Mouse (Mus musculus) spleen, adult 18-20 months (tissue): ENCODE results near the gene Gm42669.

Experiments
- DNase-seq, 2 experiments: peaks; one replicate each; pipeline ENCODE4 v3.0.0; 2022; ENCODE audit warnings: mixed read lengths in 2 of 2

The Gm42669 gene

DNA sequence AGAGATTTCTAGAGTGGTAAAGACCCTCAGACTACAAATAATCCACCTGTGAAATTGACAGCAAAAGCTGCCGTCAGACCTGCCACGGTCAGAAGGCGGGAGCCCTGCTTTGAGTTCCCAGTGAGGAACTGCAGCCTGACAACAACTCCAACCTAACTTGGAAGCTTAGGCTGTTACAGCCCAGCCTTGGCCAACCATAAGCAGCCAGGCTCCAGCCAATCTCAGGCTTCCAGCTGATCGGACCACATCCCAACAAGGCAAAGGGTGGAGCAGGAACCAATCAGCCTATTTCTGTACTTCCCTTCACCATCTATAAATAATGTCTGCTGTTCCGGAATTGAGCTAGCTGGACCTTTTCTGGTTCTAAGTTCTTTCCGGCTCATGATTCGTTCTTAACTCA lies 14.5 kb downstream of the Gm42669 start:
- DNase-seq, result no peak

DNA sequence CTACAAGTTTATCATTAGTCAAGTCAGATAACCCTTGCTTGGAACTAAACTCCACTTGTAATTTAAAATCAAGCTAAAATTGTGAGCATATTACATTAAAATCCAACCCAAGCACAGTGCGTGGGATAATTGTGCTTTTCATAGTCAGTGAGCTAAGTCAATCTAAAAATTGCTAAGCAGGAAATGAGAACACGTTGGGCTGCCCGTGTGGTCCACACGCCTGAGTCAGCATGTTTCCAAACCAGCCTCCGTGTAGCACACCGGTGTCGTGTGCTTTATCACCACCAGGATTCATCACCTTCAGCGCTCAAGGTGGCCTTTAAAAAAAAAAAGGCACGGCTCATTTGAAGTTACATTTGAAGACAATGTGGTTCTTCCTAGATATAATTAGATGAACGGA lies 16.9 kb downstream of the Gm42669 start:
- no peak for DNase-seq

DNA sequence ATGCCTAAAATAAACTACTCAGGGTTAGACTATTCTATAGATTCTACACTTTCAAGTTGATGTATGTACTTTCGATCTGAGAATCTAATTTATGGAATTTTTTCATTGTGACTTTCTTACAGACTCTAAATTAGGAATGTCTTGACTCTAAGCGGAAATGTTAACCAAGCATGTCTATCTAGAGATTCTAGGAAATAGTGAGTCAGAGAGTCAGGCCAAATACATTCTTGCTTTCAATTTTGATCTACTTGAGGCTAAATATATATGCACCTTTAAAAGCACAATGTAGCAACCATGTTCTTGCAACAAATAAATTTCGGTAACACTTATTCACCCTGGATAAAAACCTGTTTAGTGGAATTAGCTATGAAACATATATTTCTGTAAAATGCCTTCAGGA lies 21.4 kb downstream of the Gm42669 start:
- no peak for DNase-seq

DNA sequence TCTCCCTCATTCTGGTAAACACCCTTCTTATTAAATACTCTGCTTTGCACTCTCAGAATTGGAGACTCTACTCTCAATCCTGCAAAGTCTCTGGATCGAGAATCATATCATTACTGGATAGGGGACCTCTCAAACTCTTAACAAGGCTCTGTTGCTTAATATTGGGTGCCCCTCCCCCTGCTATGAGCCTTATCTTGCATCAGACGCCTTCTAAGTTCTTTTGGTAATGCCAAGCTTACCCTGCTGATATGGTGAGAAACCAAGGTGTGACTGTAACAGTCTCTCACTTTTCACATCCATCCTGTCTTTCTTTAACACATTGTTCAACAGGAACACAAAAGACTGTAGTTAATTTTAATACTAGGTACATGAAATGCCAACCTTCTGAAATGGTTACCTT lies 26.2 kb downstream of the Gm42669 start:
- DNase-seq, result no peak

DNA sequence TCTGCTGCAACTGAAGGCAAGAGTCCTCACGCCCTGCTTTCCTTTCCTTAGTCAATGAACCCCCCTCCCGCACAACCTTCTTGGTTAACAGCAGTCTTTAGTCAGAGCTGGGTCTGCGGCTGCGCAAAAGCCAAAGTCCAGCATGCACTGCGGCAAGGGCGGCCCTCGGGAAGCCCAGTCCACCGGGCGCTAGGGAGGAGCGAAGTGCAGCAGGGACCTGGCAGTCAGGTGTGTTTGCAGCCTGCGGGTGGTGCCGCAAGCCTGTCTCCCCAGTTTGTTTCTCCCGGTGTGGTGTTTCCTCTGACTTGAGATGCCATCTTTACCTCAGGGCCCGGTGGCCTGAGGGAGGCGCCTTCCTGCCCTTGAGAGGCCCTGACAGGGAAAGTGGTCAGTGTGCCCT lies 27.2 kb downstream of the Gm42669 start, which contains the start of gene 1700028K03Rik:
Gene 1700028K03Rik (plus strand): TSS at position 129 of the 400 bp plus-strand sequence.
- no peak for DNase-seq

DNA sequence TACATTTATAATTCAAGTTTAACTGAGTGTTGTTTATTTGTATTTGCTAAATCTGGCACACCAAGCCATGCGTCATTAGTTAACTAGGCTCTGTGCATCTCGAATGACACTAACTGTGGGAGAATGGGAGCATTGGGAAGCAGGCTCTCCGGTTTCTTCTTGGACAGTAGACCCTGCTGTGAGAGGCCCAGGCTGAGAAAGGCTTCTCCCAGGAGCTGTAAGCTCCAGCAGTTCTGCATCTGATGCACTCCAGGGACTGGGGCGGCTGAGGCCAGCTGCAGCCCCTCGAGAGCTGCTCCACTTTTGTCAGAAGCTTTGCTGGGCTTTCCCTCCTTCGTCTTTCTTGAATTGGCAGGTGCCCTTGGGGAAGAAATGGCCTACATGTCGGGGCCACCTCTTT lies 34.3 kb downstream of the Gm42669 start:
- no peak for DNase-seq

DNA sequence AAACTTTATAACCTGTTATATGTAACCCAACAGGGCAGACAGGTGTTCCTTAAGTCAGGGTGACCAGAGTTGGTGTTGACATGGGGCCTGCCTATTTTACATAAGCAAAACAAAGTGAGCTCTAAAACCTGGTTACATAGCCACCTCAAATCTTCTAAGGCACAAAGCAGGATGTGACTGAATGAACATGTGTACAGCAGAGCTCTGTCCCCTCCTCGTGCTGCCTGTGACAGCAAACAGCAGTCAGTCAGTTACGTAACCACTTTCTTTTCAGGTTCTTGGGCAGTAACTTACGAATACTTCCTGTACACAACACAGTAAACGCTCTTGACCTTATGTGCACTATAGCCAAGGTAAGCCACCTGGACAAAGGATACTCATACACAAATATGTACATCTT lies 38.5 kb downstream of the Gm42669 start:
- no peak for DNase-seq

DNA sequence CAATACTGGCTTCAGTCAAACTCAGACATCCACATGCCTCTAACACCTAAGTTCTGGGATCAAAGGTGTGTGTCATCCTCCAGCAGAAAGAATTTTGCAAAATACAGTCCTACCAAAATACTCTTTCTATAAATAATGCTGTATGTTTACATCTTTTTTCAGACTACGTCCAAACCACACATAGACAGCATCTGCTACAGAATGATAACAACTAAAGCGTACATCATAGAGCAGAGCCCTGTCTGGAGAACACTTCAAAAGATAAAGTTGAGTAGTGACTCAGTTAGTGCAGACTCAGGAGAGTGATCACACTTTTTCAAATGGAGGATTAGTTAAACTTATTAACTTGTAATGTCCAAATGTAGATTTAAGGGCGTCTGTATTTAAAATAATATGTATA lies 40.5 kb downstream of the Gm42669 start:
- no peak for DNase-seq

DNA sequence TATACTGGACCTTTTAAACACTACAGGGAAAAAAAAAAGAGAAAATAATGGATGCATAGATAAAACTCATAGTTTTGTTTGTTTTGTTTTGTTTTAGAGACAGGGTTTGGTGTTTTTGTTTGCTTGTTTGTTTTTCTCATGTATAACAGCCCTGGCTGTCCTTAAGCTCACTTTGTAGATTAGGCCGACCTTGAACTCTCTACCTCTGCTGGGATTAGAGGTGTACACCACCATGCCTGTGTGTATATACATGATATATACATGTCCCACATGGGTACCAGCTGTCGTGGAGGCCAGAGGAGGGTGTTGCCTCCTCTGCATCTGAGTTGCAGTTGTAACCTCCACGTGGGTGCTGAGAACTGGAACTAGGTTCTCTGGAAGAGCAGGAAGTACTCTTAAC lies 41.0 kb downstream of the Gm42669 start:
- no peak for DNase-seq

DNA sequence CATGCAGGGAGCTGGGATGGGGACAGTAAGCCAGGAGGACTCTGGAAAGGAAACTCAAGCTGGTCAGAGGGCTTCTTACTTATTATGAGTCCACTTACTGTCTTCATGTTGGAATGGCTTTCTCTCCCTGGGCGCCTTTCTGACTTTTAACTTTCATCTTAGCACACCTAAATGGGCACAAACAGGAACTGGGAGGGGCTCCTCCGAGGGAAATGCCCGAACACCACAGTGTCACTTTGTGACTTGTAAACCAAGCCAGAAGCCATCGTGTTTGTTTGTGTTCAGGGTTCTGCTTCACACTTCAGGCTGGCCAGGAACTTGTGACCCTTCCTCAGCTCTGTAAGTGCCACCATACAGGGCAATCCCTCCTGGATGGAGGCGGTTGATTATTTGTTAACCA lies 46.9 kb downstream of the Gm42669 start:
- no peak for DNase-seq

DNA sequence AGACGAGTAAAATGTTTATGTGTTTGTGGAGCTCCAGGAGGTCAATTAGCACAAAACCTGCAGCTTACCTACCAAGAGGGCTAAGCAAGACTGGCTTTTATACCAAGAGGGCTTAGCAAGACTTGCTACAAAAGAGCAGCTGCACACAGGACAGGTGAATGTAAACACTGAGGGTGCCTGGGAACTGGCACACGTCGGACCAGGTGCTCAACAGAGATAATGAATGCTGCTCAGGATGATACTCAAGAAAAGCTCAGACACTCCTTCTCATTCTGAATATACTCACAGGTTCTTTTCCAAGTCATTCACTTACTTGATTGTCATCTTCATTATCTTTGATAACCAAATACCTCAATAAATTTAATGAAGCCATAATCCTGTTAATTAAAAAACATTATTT lies 49.5 kb downstream of the Gm42669 start:
- DNase-seq, result no peak

DNA sequence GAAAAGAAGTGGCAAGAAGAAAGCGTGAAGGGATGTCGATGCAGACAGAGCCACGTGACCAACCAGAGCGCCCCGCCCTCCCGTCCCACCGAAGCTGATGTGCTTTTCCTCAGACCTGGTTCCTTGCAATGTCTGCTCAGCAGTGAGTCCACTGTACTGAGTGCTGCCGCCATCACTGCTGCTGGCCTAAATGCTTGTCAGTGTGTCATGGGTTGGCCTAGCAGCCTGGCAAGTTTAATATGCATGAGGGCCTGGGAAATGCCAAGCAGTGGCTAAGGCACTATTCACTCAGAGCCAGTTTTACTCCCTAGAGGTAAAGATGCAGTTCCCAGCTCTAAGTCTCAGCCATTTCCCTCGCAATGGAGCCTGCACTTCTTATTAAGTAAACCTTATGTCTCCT lies 61.7 kb downstream of the Gm42669 start:
- no peak for DNase-seq

DNA sequence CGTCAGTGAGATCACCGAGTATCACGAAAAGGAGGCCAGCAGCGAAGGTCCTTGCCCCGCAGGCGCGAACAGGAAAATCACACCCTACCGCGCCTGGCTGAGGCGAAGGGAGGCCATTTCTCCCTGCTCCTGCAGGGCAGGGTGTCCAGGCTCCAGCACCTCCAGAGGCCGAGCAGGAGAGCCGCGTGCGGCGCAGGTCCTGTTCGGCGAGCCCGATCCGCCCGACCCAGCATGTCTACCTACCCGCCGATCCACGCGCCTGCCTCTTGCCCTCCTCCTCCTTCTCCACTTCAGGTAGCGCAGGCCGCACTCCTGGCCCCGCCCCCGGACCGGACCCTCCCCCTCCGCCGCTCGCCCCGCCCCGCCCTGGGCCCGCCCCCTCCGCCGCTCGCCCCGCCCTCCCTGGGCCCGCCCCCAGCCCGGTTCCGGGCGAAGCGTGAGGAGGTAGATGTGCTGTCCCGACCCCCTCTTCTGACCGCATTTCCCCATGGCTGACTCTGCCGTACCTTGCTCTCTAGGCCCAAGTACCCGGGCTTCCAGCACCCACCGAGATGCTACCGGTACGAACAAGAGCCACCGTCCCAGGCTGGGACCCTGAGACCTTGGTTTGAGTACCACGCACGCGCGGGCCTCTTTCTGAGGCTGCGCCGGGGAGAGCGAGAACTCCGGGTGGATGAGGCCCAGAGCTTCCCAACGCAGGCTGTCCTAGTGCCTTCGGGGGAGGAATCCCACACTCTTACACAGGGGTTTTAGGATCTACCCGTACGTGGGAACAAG lies 90.1 kb downstream of the Gm42669 start, which contains the start of the genes Rpap2 and Glmn:
Gene Rpap2 (plus strand): TSS at position 73 of the 777 bp plus-strand sequence.
Gene Glmn (minus strand): TSS at position 588 of the 777 bp plus-strand sequence.
- DNase-seq, result peak; percentile 82 to 85

DNA sequence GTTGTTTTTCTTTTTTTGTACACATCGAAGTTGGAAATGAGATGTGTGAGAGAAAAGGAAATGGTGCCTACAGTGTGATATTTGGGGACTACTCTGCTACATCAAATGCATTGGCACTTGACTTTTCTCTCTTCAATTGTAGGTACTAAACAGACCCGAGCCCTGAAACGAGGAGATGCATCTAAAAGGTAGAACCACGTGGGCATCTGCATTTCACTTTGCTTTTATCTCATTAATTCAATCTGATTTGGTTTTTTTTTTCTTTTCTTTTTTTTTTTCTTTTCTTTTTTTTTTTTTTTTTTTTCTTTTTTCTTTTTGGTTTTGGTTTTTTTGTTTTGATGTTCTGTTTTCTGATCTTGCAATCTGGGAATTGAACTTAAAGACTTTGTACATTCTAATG lies 91.0 kb downstream of the Gm42669 start:
- no peak for DNase-seq

DNA sequence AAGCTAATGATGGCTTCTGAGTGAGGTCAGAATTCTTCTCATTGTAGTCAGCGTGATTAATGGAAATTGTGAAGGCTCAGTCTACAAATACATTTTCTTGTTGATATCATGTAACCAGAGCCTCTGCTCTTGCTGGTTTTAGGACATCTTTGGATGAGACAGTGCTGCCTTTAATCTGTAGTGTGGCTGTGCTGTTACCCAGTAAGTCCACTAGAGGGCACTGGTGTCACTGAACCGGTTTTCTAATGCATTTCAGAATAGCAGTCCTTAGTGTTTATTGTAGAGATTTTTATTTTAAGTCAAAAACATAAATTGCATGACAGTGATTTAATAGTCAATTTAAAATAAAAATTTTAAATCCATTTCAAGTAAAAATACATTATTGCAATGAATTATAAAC lies 103.8 kb downstream of the Gm42669 start:
- peak in 1 of 2 experiments; percentile 44 for DNase-seq

DNA sequence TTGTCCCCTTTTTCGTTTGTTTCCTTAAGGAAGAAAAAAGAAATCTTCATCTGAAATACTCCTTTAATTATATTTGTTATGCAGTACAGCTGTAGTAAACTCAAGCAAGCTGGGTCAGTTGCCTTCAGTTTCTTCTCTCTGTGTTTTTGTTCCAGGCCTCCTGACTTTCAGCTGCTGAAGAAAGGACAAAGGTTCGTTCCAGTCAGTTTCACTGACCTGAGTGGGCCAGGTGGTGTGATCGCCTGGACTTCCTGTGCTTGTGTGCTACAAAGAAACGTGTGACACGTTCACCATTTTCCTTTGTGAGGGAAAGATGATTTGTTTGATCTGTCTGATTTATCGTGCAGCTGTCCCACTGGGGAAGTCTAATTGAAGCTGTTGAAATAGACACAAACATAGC lies 110.6 kb downstream of the Gm42669 start:
- no peak for DNase-seq

DNA sequence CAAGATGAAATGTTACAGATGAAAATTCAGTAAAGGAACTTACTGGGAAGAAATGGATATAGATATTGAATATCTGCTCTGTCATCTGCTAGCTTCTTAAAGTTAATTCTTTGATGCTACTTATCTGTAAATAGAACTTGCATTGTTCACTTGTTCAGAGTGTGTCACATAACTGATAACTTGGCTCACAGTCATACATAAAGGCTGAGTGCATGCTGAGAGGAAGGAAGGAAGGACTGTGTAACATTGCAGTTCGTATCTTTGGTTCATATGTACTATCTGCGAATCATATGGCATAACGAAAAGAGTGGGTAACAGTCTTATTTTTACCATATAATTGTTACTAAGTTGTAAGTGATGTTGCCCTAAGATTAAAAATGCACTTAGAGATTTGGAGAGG lies 113.9 kb downstream of the Gm42669 start:
- DNase-seq, result no peak
